Mouse (Mus musculus): ENCODE results near the gene Spats2. TPM values are rescaled to one million over a fixed set of nuclear protein-coding genes. Genes with fewer than 3 reads are reported as not detected.
"Not testable (repeated sequence)": the region's sequence is repeated elsewhere in the genome, so short reads cannot be mapped to it uniquely, and the experiment has no call there.

Gene Spats2
- polyA plus RNA-seq, 1 experiment = 8.2 TPM

DNA sequence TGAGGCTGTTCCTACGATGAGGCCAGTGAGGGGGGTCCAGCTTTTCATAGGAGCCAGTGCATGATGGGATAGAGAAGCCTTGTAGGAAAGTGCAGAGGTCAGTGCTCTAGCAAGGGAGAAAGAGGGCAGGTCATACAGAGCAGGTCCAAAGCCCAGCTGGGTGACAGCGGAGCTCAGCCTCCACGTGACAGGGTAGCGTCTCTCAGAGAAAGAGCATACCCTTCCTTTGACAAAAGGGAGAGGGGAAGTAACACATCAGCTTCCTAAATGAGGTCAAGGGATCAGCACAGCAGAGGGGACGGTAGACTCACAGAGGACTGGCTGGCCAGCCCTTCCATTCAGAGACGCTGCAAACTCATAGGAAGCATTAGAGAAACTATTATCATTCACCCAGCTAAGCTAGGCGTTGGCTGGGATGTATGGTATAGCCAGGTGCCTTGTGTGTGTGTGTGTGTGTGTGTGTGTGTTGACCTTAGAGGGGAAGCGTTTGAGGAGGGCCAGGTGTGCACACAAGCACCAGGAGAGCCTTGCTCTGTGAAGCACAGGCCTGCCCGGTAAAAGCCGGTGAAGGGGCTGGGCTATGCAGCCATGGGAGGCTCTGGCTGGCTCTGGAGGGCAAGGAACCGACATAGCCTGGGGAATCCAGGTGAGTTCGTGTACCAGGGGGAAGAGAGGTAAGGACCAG lies 108.8 kb downstream of the Spats2 start:
- H3K4me1 ChIP-seq = peaks cover 9% of the 10 kb centered on the region
- no peaks in the 10 kb centered on the region for H3K36me3 ChIP-seq (replicated peaks; ENCODE audit: low read length)
- no peaks in the 10 kb centered on the region for H3K9me3 ChIP-seq
- TF ChIP-seq GATA1 (IDR thresholded peaks at IDR 0.05; ENCODE audit: borderline replicate concordance, low read length) (no peak), FLI1 (IDR thresholded peaks at IDR 0.05; ENCODE audit: low read length) (no peak)
- peaks cover 78% of the 10 kb centered on the region for H3K27me3 ChIP-seq (replicated peaks)
- no peak overlapping the region for H3K4me3 ChIP-seq (replicated peaks)

- TF ChIP-seq FLI1 (IDR thresholded peaks at IDR 0.05; ENCODE audit: low read length) (no peak), GATA1 (IDR thresholded peaks at IDR 0.05; ENCODE audit: borderline replicate concordance, low read length) (no peak)
- no peaks in the 10 kb centered on the region for H3K9me3 ChIP-seq
- H3K4me1 ChIP-seq = peaks cover 12% of the 10 kb centered on the region
- peaks cover 23% of the 10 kb centered on the region for H3K36me3 ChIP-seq (replicated peaks; ENCODE audit: low read length)
- H3K27me3 ChIP-seq (replicated peaks) = peaks cover 48% of the 10 kb centered on the region
- no peak overlapping the region for H3K4me3 ChIP-seq (replicated peaks)
These were observed 112.3 kb downstream of the Spats2 start for GRCm38 (mm10) chr15:99238006-99238405.

- Histone ChIP-seq H3K4me1 (peaks cover 12% of the 10 kb centered on the region), H3K27me3 (replicated peaks) (peaks cover 28% of the 10 kb centered on the region), H3K4me3 (replicated peaks) (no peak overlapping the region), H3K9me3 (no peaks in the 10 kb centered on the region), H3K36me3 (replicated peaks; ENCODE audit: low read length) (peaks cover 44% of the 10 kb centered on the region)
- no peak for TF ChIP-seq FLI1 (IDR thresholded peaks at IDR 0.05; ENCODE audit: low read length)
- TF ChIP-seq GATA1 (IDR thresholded peaks at IDR 0.05; ENCODE audit: borderline replicate concordance, low read length) = no peak
These were observed 114.4 kb downstream of the Spats2 start for GRCm38 (mm10) chr15:99240129-99240528.

DNA sequence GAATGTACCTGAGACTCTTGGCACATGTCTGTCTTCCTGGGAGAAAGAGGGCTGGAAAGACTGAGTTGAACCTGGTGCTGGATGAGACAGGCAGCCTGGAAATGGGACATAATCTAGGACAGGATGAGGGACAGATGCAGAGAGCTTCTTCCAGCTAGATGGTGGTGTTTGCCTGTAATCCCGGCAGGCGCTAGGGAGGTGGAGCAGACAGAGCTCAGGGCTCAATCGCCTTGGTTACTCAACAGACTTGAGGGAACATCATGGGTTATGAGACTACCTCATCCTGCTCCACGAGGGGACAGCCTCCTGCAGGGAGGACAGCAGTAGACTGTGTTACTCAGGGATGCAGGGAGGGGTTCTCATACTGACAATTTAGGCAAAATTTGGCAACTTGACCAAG lies 115.5 kb downstream of the Spats2 start:
- no peak overlapping the region for H3K4me3 ChIP-seq (replicated peaks)
- TF ChIP-seq GATA1 (IDR thresholded peaks at IDR 0.05; ENCODE audit: borderline replicate concordance, low read length) (no peak), FLI1 (IDR thresholded peaks at IDR 0.05; ENCODE audit: low read length) (no peak)
- peaks cover 55% of the 10 kb centered on the region for H3K36me3 ChIP-seq (replicated peaks; ENCODE audit: low read length)
- peaks cover 19% of the 10 kb centered on the region for H3K27me3 ChIP-seq (replicated peaks)
- peaks cover 12% of the 10 kb centered on the region for H3K4me1 ChIP-seq
- no peaks in the 10 kb centered on the region for H3K9me3 ChIP-seq

GRCm38 (mm10) chr15:99242045-99242444 lies 116.3 kb downstream of the Spats2 start:
- Histone ChIP-seq H3K27me3 (replicated peaks) (peaks cover 13% of the 10 kb centered on the region), H3K4me1 (peaks cover 12% of the 10 kb centered on the region), H3K4me3 (replicated peaks) (no peak overlapping the region), H3K9me3 (no peaks in the 10 kb centered on the region), H3K36me3 (replicated peaks; ENCODE audit: low read length) (peaks cover 63% of the 10 kb centered on the region)
- no peak for TF ChIP-seq GATA1 (IDR thresholded peaks at IDR 0.05; ENCODE audit: borderline replicate concordance, low read length)
- TF ChIP-seq FLI1 (IDR thresholded peaks at IDR 0.05; ENCODE audit: low read length) = no peak

DNA sequence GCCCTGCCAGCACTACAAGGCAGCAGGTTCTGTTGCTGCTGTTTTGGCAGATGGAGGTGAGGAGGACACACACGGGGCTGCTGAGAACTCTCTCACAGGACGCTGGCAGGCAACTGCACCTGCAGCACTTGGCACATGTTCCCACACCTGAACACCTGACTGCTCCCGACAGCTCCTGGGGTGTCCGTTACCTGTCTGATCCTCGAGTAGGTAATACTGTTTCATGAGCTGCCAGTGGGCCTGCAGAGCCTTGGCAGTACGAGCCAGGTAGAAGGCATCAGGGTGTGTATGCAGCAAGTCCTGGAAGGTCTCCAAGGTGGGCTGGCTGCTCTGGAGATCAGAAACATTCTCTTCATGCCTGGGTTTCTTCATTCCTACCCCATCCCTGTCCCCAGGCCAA lies 121.0 kb downstream of the Spats2 start:
- not testable (repeated sequence) for H3K27me3 ChIP-seq (replicated peaks); H3K9me3 ChIP-seq; H3K4me3 ChIP-seq (replicated peaks)
- peaks cover 11% of the 10 kb centered on the region for H3K4me1 ChIP-seq
- peaks cover 84% of the 10 kb centered on the region for H3K36me3 ChIP-seq (replicated peaks; ENCODE audit: low read length)

DNA sequence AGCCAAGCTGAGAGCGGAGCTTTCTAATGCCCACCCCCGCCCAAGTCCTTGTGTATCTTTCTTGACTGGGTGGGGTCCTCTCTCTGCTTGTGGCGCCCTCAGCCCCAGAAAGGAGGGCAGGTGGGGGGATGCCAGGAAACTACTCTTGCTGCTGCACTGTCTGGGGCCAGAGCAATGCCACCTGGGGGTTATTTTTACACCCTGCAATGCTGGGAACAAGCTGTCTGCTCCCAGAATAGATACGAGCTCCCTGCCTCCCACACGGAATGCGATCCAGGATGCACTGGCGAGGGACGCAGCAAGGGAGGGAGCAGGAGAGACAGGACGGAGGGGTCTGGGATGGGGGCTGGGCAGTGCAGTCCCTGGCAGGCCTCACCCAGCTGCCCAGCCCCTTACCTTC lies 123.3 kb downstream of the Spats2 start:
- H3K9me3 ChIP-seq = no peaks in the 10 kb centered on the region
- H3K4me3 ChIP-seq (replicated peaks) = no peak overlapping the region
- no peak for TF ChIP-seq GATA1 (IDR thresholded peaks at IDR 0.05; ENCODE audit: borderline replicate concordance, low read length)
- no peak for TF ChIP-seq FLI1 (IDR thresholded peaks at IDR 0.05; ENCODE audit: low read length)
- H3K36me3 ChIP-seq (replicated peaks; ENCODE audit: low read length) = peaks cover 65% of the 10 kb centered on the region
- H3K27me3 ChIP-seq (replicated peaks) = no peaks in the 10 kb centered on the region
- H3K4me1 ChIP-seq = peaks cover 20% of the 10 kb centered on the region

- Histone ChIP-seq H3K9me3 (no peaks in the 10 kb centered on the region), H3K36me3 (replicated peaks; ENCODE audit: low read length) (peaks cover 55% of the 10 kb centered on the region), H3K27me3 (replicated peaks) (no peaks in the 10 kb centered on the region), H3K4me1 (peaks cover 30% of the 10 kb centered on the region), H3K4me3 (replicated peaks) (peak overlapping the region; percentile 23)
- no peak for TF ChIP-seq FLI1 (IDR thresholded peaks at IDR 0.05; ENCODE audit: low read length)
- TF ChIP-seq GATA1 (IDR thresholded peaks at IDR 0.05; ENCODE audit: borderline replicate concordance, low read length) = no peak
These were observed 124.2 kb downstream of the Spats2 start for GRCm38 (mm10) chr15:99249938-99250337.

- Histone ChIP-seq H3K4me1 (peaks cover 34% of the 10 kb centered on the region), H3K4me3 (replicated peaks) (peak overlapping the region; percentile 89), H3K36me3 (replicated peaks; ENCODE audit: low read length) (peaks cover 48% of the 10 kb centered on the region)
- H3K27me3 ChIP-seq (replicated peaks); H3K9me3 ChIP-seq: not testable (repeated sequence)
These were observed 125.4 kb downstream of the Spats2 start for GRCm38 (mm10) chr15:99251111-99251510.

DNA sequence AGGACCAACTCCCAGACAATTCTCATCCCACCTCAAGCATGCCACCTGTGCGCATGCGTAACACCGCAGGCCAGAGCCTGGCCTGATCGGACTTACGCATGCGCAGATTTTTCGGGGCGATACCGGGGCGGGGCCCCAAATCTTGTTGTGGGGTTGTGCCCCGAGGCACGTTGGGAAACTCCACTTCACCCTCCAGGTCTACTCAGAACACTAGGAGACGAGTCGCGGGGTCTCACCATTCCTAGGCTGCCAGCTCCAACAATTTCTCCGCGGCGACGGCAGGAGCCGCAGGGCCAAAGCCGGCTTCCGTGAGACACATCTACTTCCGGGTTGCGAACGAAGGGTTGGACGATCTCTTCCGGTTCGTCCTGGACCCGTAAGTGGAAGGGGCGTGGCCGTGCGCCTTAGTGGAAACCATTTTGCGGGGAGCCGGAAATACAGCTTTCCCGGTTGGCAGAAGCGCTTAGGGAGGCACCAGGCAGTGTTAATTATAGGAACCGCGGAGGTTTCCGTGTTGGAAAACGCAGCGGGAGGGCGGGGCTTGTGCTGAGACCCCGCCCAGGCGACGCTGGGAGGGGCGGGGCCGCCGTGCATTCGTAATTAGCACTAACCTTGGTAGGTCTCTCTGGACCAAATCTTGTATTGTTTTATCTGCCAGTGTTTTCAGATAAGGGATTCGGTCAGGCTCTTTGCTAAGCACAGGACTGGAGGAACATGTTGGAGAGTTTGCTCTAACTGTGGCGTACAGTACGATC lies 126.1 kb downstream of the Spats2 start, which contains the start of gene Mcrs1:
Gene Mcrs1 (minus strand): TSS at position 336 of the 755 bp plus-strand sequence.
- Histone ChIP-seq H3K4me3 (replicated peaks) (peak within 1 kb of the TSS; percentile 93), H3K4me1 (peaks cover 34% of the 10 kb centered on the region), H3K36me3 (replicated peaks; ENCODE audit: low read length) (peaks cover 41% of the 10 kb centered on the region), H3K27me3 (replicated peaks) (no peaks in the 10 kb centered on the region), H3K9me3 (no peaks in the 10 kb centered on the region)
- TF ChIP-seq GATA1 (IDR thresholded peaks at IDR 0.05; ENCODE audit: borderline replicate concordance, low read length) (peak; percentile 69; the same call in 1 of the 3 replicates), FLI1 (IDR thresholded peaks at IDR 0.05; ENCODE audit: low read length) (peak; percentile 64)
